Mouse (Mus musculus): ENCODE results near the gene Pou5f1. TPM values are rescaled to one million over a fixed set of nuclear protein-coding genes. Genes with fewer than 3 reads are reported as not detected.
"Not testable (repeated sequence)": the region's sequence is repeated elsewhere in the genome, so short reads cannot be mapped to it uniquely, and the experiment has no call there.

Pou5f1 gene
- 0.44 and 0.62 TPM in 2 replicates for polyA plus RNA-seq (2015; fragmentation: Nextera tagmentation; extraction: Ambion mirVana)

- no peak for DNase-seq (ENCODE audit: low spot score)
These were observed at the start of gene Pou5f1 for GRCm38 (mm10) chr17:35505776-35506175. Pou5f1 (plus strand) TSS chr17:35506018.

GRCm38 (mm10) chr17:35458247-35458646, 47.6 kb upstream of the Pou5f1 start:
- DNase-seq (ENCODE audit: low spot score) = not testable (repeated sequence)

- DNase-seq (ENCODE audit: low spot score) = not testable (repeated sequence)
These were observed 45.1 kb upstream of the Pou5f1 start for GRCm38 (mm10) chr17:35460513-35461341.

- peak; percentile 67 for DNase-seq (ENCODE audit: low spot score)
These were observed 40.2 kb upstream of the Pou5f1 start for GRCm38 (mm10) chr17:35465651-35466050.

- DNase-seq (ENCODE audit: low spot score) = not testable (repeated sequence)
These were observed 36.9 kb upstream of the Pou5f1 start for GRCm38 (mm10) chr17:35468936-35469335.

- no peak for DNase-seq (ENCODE audit: low spot score)
These were observed 35.7 kb upstream of the Pou5f1 start, which contains the start of gene H2-Q10 for GRCm38 (mm10) chr17:35469842-35470751. H2-Q10 (plus strand) TSS chr17:35470089.

GRCm38 (mm10) chr17:35484066-35484465, 21.8 kb upstream of the Pou5f1 start:
- peak; percentile 61 for DNase-seq (ENCODE audit: low spot score)

GRCm38 (mm10) chr17:35485702-35486101, 20.1 kb upstream of the Pou5f1 start:
- no peak for DNase-seq (ENCODE audit: low spot score)

GRCm38 (mm10) chr17:35486726-35487125, 19.1 kb upstream of the Pou5f1 start:
- no peak for DNase-seq (ENCODE audit: low spot score)

GRCm38 (mm10) chr17:35488041-35488440, 17.8 kb upstream of the Pou5f1 start:
- no peak for DNase-seq (ENCODE audit: low spot score)

GRCm38 (mm10) chr17:35490320-35490719, 15.5 kb upstream of the Pou5f1 start:
- no peak for DNase-seq (ENCODE audit: low spot score)

- no peak for DNase-seq (ENCODE audit: low spot score)
These were observed 8.7 kb upstream of the Pou5f1 start for GRCm38 (mm10) chr17:35497124-35497523.

GRCm38 (mm10) chr17:35502226-35502625, 3.6 kb upstream of the Pou5f1 start:
- no peak for DNase-seq (ENCODE audit: low spot score)

- DNase-seq (ENCODE audit: low spot score) = no peak
These were observed 3.1 kb upstream of the Pou5f1 start for GRCm38 (mm10) chr17:35502762-35503161.

- DNase-seq (ENCODE audit: low spot score) = no peak
These were observed 2.0 kb upstream of the Pou5f1 start for GRCm38 (mm10) chr17:35503849-35504248.

- DNase-seq (ENCODE audit: low spot score) = no peak
These were observed 963 bp upstream of the Pou5f1 start for GRCm38 (mm10) chr17:35504628-35505481.

- DNase-seq (ENCODE audit: low spot score) = no peak
These were observed 1.1 kb downstream of the Pou5f1 start for GRCm38 (mm10) chr17:35506881-35507280.

GRCm38 (mm10) chr17:35507556-35508260, 1.9 kb downstream of the Pou5f1 start:
- DNase-seq (ENCODE audit: low spot score) = no peak

GRCm38 (mm10) chr17:35508279-35508678, 2.5 kb downstream of the Pou5f1 start:
- not testable (repeated sequence) for DNase-seq (ENCODE audit: low spot score)

GRCm38 (mm10) chr17:35509284-35509683, 3.5 kb downstream of the Pou5f1 start:
- DNase-seq (ENCODE audit: low spot score) = peak; percentile 65
